Mouse (Mus musculus): ENCODE results near the gene Myd88. TPM values are rescaled to one million over a fixed set of nuclear protein-coding genes. Genes with fewer than 3 reads are reported as not detected.

Myd88 gene
- polyA plus RNA-seq, 1 experiment from 2014 or later = 6.6 TPM

DNA sequence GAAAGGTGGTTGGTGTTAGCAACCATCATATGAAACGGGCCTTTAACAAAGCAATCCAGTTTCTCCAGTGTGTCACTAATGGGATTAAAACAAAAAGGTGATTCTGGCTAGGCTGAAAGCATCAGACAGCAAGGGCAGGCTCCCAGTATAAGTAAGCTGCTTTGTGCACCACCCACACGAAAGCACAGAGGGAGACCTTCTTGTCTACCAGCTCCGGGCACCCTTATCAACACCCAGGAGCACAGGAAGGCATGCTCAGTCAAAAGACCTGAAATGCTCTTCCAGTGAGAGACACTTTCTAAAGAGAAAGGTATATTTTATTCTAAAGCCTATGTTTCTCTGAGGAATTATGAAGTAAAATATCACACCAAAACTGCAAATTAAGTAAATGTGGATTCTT, 50.4 kb downstream of the Myd88 start:
- 89% methylated on average over 3 of the region's 3 CpGs for WGBS
- Histone ChIP-seq H3K4me2 (ENCODE audit: low read length) (no peak overlapping the region), H3K4me3 (ENCODE audit: low read length) (no peak overlapping the region), H3K27me3 (replicated peaks; ENCODE audit: control insufficient read depth, insufficient read depth, low read length) (no peaks in the 10 kb centered on the region), H3K36me3 (ENCODE audit: control insufficient read depth, insufficient read depth, low read length) (peaks cover 3% of the 10 kb centered on the region; the same call in 1 of the 2 replicates), H3K9ac (ENCODE audit: low read depth, low read length) (no peak overlapping the region), H3K9me3 (ENCODE audit: control insufficient read depth, low read length) (no peaks in the 10 kb centered on the region), H3K27ac (ENCODE audit: low read depth, low read length) (no peak overlapping the region), H3K4me1 (ENCODE audit: control insufficient read depth, insufficient read depth, low read depth, low read length) (no peaks in the 10 kb centered on the region)
- ATAC-seq = no peak

Other genes with a start within 250 kb of the Myd88 start
- gene Plcd1, start 247.9 kb downstream of the Myd88 start, polyA plus RNA-seq (2015; fragmentation: Nextera tagmentation; extraction: Ambion mirVana) = 20.7 and 22.4 TPM in 2 replicates
- 0.77 and 2.9 TPM in 2 replicates for gene Dlec1, start 238.9 kb downstream of the Myd88 start, polyA plus RNA-seq (2015; fragmentation: Nextera tagmentation; extraction: Ambion mirVana)
- 3.7 and 5.1 TPM in 2 replicates for gene Acaa1b, start 184.3 kb downstream of the Myd88 start, polyA plus RNA-seq (2015; fragmentation: Nextera tagmentation; extraction: Ambion mirVana)
- gene Gm47289, start 182.2 kb downstream of the Myd88 start, polyA plus RNA-seq (2015; fragmentation: Nextera tagmentation; extraction: Ambion mirVana) = not detected in 2 replicates
- not detected in 2 replicates for gene Slc22a13, start 132.3 kb downstream of the Myd88 start, polyA plus RNA-seq (2015; fragmentation: Nextera tagmentation; extraction: Ambion mirVana)
- 12.1 and 12.8 TPM in 2 replicates for gene Oxsr1, start 19.0 kb downstream of the Myd88 start, polyA plus RNA-seq (2015; fragmentation: Nextera tagmentation; extraction: Ambion mirVana)
- gene Acaa1a, start 1.7 kb downstream of the Myd88 start, polyA plus RNA-seq (2015; fragmentation: Nextera tagmentation; extraction: Ambion mirVana) = 122 and 124 TPM in 2 replicates
- gene Xylb, start 16.0 kb upstream of the Myd88 start, polyA plus RNA-seq (2015; fragmentation: Nextera tagmentation; extraction: Ambion mirVana) = 3.0 and 3.5 TPM in 2 replicates
- 0.08 TPM in 1 of 2 replicates, not detected in the other for gene Slc22a14, start 24.1 kb upstream of the Myd88 start, polyA plus RNA-seq (2015; fragmentation: Nextera tagmentation; extraction: Ambion mirVana)
- 17.3 and 28.2 TPM in 2 replicates for gene Acvr2b, start 60.7 kb upstream of the Myd88 start, polyA plus RNA-seq (2015; fragmentation: Nextera tagmentation; extraction: Ambion mirVana)
- 48.7 and 49.4 TPM in 2 replicates for gene Exog, start 103.5 kb upstream of the Myd88 start, polyA plus RNA-seq (2015; fragmentation: Nextera tagmentation; extraction: Ambion mirVana)
- gene Scn5a, start 237.6 kb upstream of the Myd88 start, polyA plus RNA-seq (2015; fragmentation: Nextera tagmentation; extraction: Ambion mirVana) = 0.24 and 0.36 TPM in 2 replicates

Data from hindbrain, embryonic 16.5 days (tissue).